Mouse (Mus musculus) midbrain, embryonic 13.5 days (tissue): ENCODE data around the gene Capn10. TPM values are rescaled to one million over a fixed set of nuclear protein-coding genes. Genes with fewer than 3 reads are reported as not detected.

Experiments
- ATAC-seq: fragments of 200-750 bp; cut with Nextera tagmentation; 2 replicates; pipeline ENCODE4 v1.8.0; 2017; ENCODE audit warnings: mild to moderate bottlenecking, moderate TSS enrichment, moderate library complexity
- H3K27ac ChIP-seq: fragments of 300-500 bp; sonication (generic); 2 replicates; pipeline ENCODE4 v1.5.1; 2015; ENCODE audit warnings: inconsistent platforms, mild to moderate bottlenecking, moderate library complexity
- H3K27me3 ChIP-seq: fragments of 300-500 bp; sonication (generic); 2 replicates; pipeline ENCODE4 v1.6.1; 2015; ENCODE audit warnings: mild to moderate bottlenecking, inconsistent platforms
- H3K36me3 ChIP-seq: fragments of 300-500 bp; sonication (generic); 2 replicates; pipeline ENCODE4 v1.6.1; 2015; ENCODE audit warnings: mild to moderate bottlenecking, inconsistent platforms
- H3K4me1 ChIP-seq: fragments of 300-500 bp; sonication (generic); replicated peaks from 2 replicates; pipeline ENCODE4 v1.6.1; 2015; ENCODE audit warnings: inconsistent platforms
- H3K4me2 ChIP-seq: fragments of 300-500 bp; sonication (generic); replicated peaks from 2 replicates; pipeline ENCODE4 v1.6.1; 2015; ENCODE audit warnings: moderate library complexity, mild to moderate bottlenecking, inconsistent platforms
- H3K4me3 ChIP-seq: fragments of 300-500 bp; sonication (generic); replicated peaks from 2 replicates; pipeline ENCODE4 v1.5.1; 2015; ENCODE audit warnings: mild to moderate bottlenecking, inconsistent platforms
- H3K9ac ChIP-seq: fragments of 300-500 bp; sonication (generic); replicated peaks from 2 replicates; pipeline ENCODE4 v1.6.1; 2015; ENCODE audit warnings: mild to moderate bottlenecking, inconsistent platforms
- H3K9me3 ChIP-seq: fragments of 300-500 bp; sonication (generic); 2 replicates; pipeline ENCODE4 v1.6.1; 2016; ENCODE audit warnings: mild to moderate bottlenecking, inconsistent platforms
- WGBS: fragments of 180-500 bp; shearing (Covaris S2); methylation state at CpG from one replicate; pipeline ENCODE4 v1.1.7; 2015; 5-methylcytosine and 5-hydroxymethylcytosine counted together
- polyA plus RNA-seq: library from polyadenylated mRNA; unstranded; fragments of >200 nt; fragmentation: Nextera tagmentation; extraction: Ambion mirVana; gene quantifications from 2 replicates; pipeline ENCODE4 v1.2.1, GENCODE M21; 2015

The Capn10 gene
- polyA plus RNA-seq, 1 experiment from 2014 or later, result 62.6 TPM

DNA sequence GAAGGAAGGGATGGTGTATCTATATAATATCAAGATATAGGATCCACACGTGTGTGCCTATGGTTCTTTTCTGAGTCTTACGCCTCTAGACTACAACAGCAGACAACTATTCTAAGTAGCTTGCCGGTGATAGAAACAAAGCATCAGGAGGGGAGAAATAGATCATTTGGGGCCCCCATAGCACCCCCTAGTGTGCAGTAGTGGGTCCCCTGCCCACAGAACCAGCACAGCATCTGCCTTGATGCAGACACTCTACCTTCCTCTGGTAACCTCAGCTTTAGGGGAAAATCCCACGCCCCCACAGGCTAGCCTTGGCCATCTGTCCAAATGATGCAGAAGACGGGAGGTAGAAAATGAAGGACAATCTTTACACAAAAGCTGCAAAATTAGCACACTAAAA lies 50.8 kb downstream of the Capn10 start:
- H3K9ac ChIP-seq, result no peak overlapping the region
- H3K4me3 ChIP-seq, result no peak overlapping the region
- H3K9me3 ChIP-seq, result no peaks in the 10 kb centered on the region
- H3K27ac ChIP-seq, result no peak overlapping the region
- no peak for ATAC-seq
- no peaks in the 10 kb centered on the region for H3K4me1 ChIP-seq
- no peak overlapping the region for H3K4me2 ChIP-seq
- no peaks in the 10 kb centered on the region for H3K36me3 ChIP-seq
- WGBS, result 88% methylated on average over 5 of the region's 5 CpGs
- no peaks in the 10 kb centered on the region for H3K27me3 ChIP-seq

DNA sequence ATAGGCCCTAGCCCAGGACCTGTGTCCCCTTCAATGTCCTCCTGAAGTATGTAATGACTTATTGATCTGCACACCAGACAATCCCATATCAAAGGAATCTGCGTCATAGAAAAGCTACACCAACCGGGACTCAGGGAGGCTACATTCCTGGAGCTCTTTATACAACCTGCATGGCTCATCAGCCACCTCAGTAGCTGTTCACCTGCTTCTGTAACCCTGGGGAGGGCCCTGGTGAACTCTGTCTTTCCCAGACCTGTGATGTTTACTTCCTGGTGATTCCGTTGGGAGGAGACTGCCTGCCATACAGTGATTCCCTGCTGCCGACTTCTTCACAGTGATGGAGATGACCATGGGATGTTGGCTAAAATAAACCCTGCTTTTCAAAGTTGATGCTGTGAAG lies 54.7 kb downstream of the Capn10 start:
- Histone ChIP-seq H3K27me3 (no peaks in the 10 kb centered on the region), H3K36me3 (no peaks in the 10 kb centered on the region), H3K27ac (no peak overlapping the region), H3K4me3 (no peak overlapping the region), H3K9ac (no peak overlapping the region), H3K9me3 (no peaks in the 10 kb centered on the region), H3K4me2 (no peak overlapping the region), H3K4me1 (no peaks in the 10 kb centered on the region)
- no peak for ATAC-seq
- 82% methylated on average over 4 of the region's 4 CpGs for WGBS

DNA sequence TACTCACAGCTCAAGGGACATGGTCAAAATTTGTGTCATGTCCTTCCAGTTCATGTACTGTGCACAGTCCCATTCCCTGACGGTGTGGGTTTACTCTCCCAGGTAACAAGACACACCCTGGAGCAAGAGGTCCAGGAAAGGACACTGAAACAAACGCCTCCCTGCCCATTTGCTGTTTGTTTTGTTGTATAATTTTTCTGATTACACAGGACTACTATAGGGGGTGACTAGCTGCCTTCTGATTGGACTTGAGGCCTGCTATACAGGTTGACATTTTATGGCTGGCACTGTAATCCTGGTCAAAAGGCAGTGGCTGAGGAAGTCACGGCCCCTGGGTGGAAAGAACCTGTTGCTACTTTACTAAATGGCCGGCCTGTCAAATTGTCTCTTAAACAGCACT lies 55.7 kb downstream of the Capn10 start:
- H3K27me3 ChIP-seq, result no peaks in the 10 kb centered on the region
- WGBS, result 75% methylated on average over 4 of the region's 4 CpGs
- H3K4me1 ChIP-seq, result no peaks in the 10 kb centered on the region
- ATAC-seq, result no peak
- no peaks in the 10 kb centered on the region for H3K9me3 ChIP-seq
- no peak overlapping the region for H3K27ac ChIP-seq
- no peak overlapping the region for H3K4me2 ChIP-seq
- H3K4me3 ChIP-seq, result no peak overlapping the region
- H3K36me3 ChIP-seq, result no peaks in the 10 kb centered on the region
- no peak overlapping the region for H3K9ac ChIP-seq

DNA sequence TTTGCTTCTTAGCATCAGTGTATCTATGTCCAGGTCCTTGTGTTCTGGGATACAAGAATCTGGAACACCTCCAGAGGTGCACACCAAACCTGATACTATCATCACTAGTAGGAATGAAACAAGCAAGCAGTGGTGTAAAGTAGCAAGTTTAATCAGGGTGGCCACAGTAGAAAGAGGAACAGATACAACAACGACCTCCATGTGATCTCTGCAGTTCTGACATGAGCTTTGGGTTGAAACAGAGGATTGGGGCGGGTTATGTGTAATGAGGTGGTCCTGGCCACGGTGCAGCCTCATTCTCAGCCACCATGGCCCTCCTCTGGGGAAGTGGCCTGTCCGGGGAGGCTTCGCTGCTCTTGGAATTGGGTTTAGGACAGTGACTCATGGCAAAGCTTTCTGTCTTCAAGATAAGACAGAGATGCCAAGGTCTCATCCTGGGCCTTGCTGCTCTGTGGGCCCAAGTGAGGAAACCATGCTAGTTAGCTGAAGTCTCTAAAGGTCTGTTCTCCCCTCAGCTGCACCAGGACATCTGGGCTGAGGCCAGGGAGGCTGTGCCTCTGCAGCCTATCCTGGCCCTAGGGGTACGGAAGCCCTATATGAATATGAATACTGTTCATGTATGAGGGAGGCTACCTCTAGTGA lies 58.2 kb downstream of the Capn10 start:
- no peaks in the 10 kb centered on the region for H3K36me3 ChIP-seq
- 79% methylated on average over 6 of the region's 6 CpGs for WGBS
- no peaks in the 10 kb centered on the region for H3K9me3 ChIP-seq
- no peak for ATAC-seq
- H3K9ac ChIP-seq, result no peak overlapping the region
- no peak overlapping the region for H3K27ac ChIP-seq
- no peak overlapping the region for H3K4me2 ChIP-seq
- H3K4me3 ChIP-seq, result no peak overlapping the region
- H3K27me3 ChIP-seq, result no peaks in the 10 kb centered on the region
- H3K4me1 ChIP-seq, result no peaks in the 10 kb centered on the region

- Histone ChIP-seq H3K9ac (no peak overlapping the region), H3K27me3 (no peaks in the 10 kb centered on the region), H3K4me2 (no peak overlapping the region), H3K27ac (no peak overlapping the region), H3K9me3 (no peaks in the 10 kb centered on the region), H3K36me3 (no peaks in the 10 kb centered on the region), H3K4me3 (no peak overlapping the region), H3K4me1 (no peaks in the 10 kb centered on the region)
- ATAC-seq, result no peak
- WGBS, result 64% methylated on average over 2 of the region's 2 CpGs
Observed at GRCm38 (mm10) chr1:92992880-92993279, 58.7 kb downstream of the Capn10 start.

Other genes with a start within 250 kb of the Capn10 start
- gene Gpc1, start 102.7 kb upstream of the Capn10 start, polyA plus RNA-seq, result 55.8 and 67.7 TPM in 2 replicates
- 0.72 and 1.0 TPM in 2 replicates for gene Ankmy1, start 31.5 kb upstream of the Capn10 start, polyA plus RNA-seq
- 15.7 and 16.3 TPM in 2 replicates for gene Dusp28, start 27.4 kb upstream of the Capn10 start, polyA plus RNA-seq
- 20.1 and 24.8 TPM in 2 replicates for gene Rnpepl1, start 23.6 kb upstream of the Capn10 start, polyA plus RNA-seq
- 0.34 and 0.44 TPM in 2 replicates for gene Gpr35, start 16.5 kb downstream of the Capn10 start, polyA plus RNA-seq
- gene Aqp12, start 72.0 kb downstream of the Capn10 start, polyA plus RNA-seq, result not detected in 2 replicates
- 272 and 327 TPM in 2 replicates for gene Kif1a, start 167.6 kb downstream of the Capn10 start, polyA plus RNA-seq
- not detected in 2 replicates for gene Agxt, start 200.9 kb downstream of the Capn10 start, polyA plus RNA-seq
- gene 2310007B03Rik, start 226.6 kb downstream of the Capn10 start, polyA plus RNA-seq, result not detected in 2 replicates
- gene Crocc2, start 234.3 kb downstream of the Capn10 start, polyA plus RNA-seq, result 0.12 and 0.24 TPM in 2 replicates